Mouse (Mus musculus): ENCODE measurements around the gene Trpm3.

The Trpm3 gene

DNA sequence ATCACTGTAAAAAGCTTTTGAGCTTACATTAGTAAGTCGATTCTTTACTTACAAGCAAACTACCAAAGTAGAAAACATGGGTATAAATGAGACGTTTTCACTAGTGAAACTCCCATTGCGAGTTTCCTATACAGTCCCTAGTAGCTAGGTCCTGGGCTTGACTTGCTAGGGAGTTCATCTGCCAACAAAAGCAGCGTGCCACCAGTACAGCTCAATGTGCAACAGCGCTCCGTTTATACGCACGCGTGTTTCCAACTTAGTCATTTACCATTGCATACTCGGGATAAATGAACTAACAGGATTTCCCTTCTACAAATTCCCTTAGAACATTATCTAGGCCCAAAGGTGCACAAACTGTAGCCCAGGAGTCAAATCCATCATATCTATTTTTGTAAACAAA lies 615.2 kb downstream of the Trpm3 start:
- peak; percentile 30 for DNase-seq (ENCODE audit: low spot score)

DNA sequence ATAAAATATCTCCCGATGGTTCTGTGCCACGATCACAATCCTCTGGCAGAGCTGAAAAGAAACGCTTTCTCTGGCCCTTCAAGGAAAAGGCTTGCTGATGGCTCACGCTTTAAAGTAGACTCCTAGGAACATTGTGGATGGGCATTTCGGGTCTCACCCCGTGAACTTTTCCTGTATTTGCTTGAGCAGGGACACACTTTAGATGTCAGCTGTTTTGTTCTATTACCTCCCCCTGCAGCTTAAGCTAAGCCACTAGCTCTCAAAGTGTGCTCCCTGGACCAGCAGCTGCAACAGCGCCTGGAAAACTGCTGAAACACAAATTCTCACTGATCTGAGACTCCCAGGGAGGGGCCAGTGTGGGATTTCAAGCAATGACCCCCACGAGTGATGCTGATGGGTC lies 615.7 kb downstream of the Trpm3 start:
- no peak for DNase-seq (ENCODE audit: low spot score)

DNA sequence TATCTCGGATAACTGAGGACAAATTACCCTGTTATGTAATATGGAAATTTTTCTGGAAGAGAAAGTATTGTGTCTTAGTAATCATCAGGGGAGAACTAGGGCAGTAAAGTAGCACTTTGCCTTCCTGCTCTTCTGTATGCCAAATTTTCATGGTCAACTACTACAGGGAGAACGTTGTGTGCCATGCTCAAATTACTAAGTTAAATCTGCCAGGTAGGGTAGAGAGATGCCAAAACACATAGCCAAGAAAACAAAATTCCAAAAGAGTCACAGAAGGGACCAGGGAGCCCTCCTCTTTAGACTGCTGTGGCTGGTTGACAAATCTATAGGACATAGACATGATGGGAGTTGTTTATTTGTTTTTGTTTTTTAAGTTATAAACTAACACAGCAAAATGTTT lies 619.6 kb downstream of the Trpm3 start:
- DNase-seq (ENCODE audit: low spot score) = no peak

GRCm38 (mm10) chr19:22768242-22768641 lies 629.4 kb downstream of the Trpm3 start:
- no peak for DNase-seq (ENCODE audit: low spot score)

- DNase-seq (ENCODE audit: low spot score) = no peak
Observed at GRCm38 (mm10) chr19:22775191-22775695, 636.4 kb downstream of the Trpm3 start.

DNA sequence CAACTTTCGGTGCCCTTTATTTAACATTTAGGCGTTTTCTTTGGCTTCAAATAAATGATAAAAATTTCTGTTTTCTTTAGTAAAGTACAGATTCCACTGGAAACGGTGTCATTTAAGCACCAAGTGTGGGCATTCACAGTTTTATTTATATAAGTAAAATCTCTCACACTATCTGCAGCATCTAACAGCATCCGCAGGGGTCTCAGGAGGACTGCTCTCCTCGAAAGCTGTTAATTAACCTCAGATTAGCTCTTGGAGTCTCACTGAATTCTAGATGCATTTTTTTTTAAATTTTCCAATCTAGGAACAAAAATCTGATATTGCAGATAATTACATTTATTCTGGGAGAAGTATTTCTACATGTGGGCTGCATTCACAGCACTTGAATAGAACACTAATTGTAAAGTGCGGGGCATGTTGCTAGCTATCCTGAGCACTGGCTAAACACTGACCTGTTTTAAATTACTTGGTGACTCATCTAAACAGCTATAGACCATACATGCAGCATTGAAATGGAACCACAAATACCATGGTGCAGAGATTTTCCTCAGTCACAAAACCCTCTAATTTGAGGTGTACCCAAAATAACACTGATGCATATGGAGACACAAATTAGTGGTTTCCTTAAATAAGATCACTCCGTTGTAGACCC lies 641.5 kb downstream of the Trpm3 start:
- no peak for DNase-seq (ENCODE audit: low spot score)

DNA sequence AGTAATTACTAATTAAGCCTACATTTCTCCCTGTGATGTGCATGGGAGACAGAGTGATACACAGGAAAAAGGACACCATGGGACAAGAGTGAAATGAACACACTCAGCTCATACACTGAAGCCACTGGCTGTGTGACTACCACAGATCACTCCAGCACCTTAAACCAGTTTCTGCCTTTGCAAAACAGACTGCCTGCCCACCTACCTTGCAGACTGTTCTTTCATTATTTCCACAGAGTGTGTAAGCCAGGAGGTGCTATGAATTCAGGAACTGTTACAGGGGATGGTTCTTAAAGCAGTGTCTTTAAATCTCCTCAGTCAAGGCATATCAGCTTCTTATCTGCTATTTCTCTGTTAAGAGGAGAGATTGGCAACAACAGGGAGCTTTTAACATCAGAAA lies 642.7 kb downstream of the Trpm3 start:
- no peak for DNase-seq (ENCODE audit: low spot score)

DNA sequence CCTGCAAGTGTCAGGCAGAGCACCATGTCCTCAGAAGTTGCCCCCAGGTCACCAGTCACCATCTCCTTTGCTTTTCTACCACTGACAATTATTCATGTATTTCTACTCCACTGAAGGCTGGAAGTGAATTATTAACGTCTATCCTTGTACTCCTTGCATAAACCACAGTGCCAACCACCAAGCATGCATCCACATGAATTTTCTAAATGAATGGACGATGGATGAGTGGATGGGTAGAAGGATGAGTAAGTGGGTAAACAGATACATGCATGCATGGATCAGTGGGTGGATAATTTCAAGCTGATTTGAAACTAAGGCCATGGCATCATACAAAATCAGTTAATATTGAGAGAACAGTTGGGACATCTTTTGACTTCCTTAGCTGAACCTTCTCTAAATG lies 644.9 kb downstream of the Trpm3 start:
- no peak for DNase-seq (ENCODE audit: low spot score)

- no peak for DNase-seq (ENCODE audit: low spot score)
Observed at GRCm38 (mm10) chr19:22789753-22790152, 650.9 kb downstream of the Trpm3 start.

DNA sequence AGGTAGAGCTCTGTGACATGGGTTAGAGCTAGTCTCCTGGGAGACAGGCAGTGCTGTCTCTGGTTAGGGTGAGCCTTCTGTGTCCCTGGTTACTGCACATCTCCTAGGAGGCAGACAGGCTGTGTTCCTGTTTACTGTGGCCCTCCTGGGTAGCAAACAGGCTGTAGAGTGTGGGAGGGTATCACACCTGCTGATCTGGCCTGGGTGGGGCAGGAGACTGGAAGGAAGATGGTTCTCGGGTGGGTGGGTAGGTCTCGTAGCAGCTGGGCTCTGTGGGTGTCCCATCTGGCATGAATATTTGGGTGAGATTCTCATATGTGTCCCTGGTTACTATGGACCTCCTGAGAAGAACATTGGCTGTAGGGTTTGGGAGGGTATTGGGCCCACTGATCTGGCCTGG lies 658.1 kb downstream of the Trpm3 start:
- DNase-seq (ENCODE audit: low spot score) = peak; percentile 28

DNA sequence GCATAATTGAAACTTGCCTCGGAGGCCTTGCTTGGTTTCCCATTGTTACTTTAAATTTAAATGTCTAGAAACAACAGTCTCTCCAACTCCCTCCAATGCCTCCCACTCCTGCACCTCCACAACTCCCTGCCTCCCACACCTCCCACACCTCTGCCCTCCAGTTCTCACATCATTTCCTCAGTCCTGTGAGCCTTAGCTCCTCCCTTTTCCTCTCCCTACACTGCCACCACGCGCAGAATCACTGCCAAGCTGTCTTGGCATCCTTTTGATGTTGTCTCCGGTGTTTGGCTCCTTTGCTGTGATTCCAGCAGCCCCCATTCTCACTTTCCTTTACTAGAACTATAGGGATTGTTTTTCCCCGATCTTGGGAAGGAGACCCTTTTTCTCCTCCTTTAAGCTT lies 661.6 kb downstream of the Trpm3 start:
- DNase-seq (ENCODE audit: low spot score) = no peak

GRCm38 (mm10) chr19:22803396-22803795 lies 664.5 kb downstream of the Trpm3 start:
- no peak for DNase-seq (ENCODE audit: low spot score)

- DNase-seq (ENCODE audit: low spot score) = no peak
Observed at GRCm38 (mm10) chr19:22804311-22804710, 665.5 kb downstream of the Trpm3 start.

DNA sequence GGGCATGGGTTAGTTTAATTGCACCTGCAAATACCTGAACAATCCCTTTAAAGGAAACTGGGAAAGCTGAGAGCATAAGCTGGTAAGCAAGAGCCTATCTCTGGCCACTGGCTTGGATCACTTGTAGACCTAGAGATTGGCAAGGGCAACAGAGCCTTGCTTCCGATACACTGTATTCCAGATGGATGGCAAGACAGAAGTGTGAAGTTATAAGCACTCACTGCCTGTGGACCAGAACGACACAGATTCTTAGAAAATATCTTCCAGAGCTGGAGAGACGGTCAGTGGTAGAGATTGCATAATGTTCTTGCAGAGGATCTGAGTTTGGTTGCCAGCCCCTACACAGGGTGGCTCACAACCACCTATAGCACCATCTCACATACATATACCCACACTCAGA lies 671.4 kb downstream of the Trpm3 start:
- no peak for DNase-seq (ENCODE audit: low spot score)

DNA sequence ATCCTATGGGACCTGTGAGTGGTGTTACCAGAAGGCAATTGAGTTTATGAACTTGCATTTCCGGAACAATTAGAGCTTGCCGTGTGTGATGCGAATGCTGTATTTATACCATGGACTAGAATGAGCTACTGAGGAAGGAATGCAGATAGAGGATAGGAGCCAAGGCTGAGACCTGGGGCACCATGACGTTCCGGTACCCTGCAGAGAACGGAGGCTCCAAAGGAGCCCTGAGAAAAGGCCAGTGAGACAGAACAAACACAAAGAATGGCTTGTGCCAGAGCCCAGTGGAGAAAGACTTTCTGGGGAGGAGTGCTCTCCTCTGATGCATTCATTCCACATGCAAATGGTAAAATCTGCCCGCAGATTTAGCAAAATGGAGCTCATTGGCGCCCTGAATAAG lies 682.9 kb downstream of the Trpm3 start:
- no peak for DNase-seq (ENCODE audit: low spot score)

- no peak for DNase-seq (ENCODE audit: low spot score)
Observed at GRCm38 (mm10) chr19:22823491-22823981, 684.7 kb downstream of the Trpm3 start.

GRCm38 (mm10) chr19:22825812-22826211 lies 687.0 kb downstream of the Trpm3 start:
- DNase-seq (ENCODE audit: low spot score) = no peak

- DNase-seq (ENCODE audit: low spot score) = no peak
Observed at GRCm38 (mm10) chr19:22828198-22828742, 689.4 kb downstream of the Trpm3 start.

- no peak for DNase-seq (ENCODE audit: low spot score)
Observed at GRCm38 (mm10) chr19:22841081-22842040, 702.5 kb downstream of the Trpm3 start.

DNA sequence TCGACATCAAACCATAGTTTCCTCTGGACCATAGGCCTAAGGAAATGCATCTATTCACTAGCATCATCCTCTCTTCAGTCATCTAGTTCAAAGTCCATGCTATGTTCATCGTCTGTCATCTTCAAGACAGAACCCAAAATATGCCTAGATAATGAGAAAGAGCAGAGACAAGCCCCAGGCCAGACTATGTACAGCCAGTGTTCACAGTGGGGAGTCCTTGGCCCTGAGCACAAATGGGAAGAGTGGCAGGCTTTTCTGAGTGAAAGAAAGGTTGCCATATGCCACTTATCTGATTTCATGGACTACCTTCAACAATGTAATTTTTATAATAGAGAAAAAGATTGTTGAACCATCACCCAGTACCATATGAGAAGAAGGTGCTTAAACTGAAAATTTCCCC lies 703.9 kb downstream of the Trpm3 start:
- DNase-seq (ENCODE audit: low spot score) = no peak

GRCm38 (mm10) chr19:22847696-22848095 lies 708.9 kb downstream of the Trpm3 start:
- peak; percentile 39 for DNase-seq (ENCODE audit: low spot score)

- DNase-seq (ENCODE audit: low spot score) = no peak
Observed at GRCm38 (mm10) chr19:22848251-22848650, 709.4 kb downstream of the Trpm3 start.
